Mouse (Mus musculus) v-Abl transformed pro-B cells (cell line): Measurements from ENCODE around the gene Rap1gap2.

Experiments used
- in situ Hi-C, 2 experiments: fragments of 400-800 bp; cut with MboI; formaldehyde crosslinking; loops; one replicate each; pipeline ENCODE4 v1.15.1; 2025; ENCODE audit not compliant: unreplicated experiment in 2 of 2

The Rap1gap2 gene

DNA sequence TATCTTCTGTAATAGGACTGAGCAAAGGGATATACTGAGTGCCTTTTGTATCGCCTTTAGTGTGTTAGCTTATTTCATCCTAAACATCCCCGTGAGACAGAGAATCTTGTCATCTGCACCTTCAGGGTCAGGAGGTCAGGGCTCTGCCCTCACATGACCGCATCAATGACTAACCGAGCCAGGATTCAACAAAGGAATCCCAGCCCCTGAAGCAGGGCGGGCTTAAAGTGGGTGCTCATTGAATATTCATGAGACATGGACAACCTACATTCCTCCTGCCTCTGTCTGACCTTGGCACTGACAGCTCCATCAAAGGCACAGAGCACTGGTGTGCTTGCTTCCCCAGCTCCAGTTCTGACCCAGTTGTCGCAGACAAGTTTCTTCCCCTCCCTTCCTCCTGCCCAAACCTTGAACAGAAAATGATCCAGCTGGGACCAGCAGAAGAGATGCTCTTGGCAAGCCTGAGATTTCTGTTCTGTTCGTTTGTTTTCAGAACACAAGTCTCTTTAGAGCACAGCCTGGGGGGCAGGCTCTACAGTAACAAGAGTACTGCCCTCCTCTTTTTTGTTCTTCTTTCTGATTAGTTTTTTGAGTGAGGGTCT, 61.8 kb downstream of the Rap1gap2 start:
- in situ Hi-C loops = loop anchor here in 1 of 2 experiments (25.0 kb wide), 1 partner anchor 1412 kb away; the partner anchor contains the start of gene Haspin

DNA sequence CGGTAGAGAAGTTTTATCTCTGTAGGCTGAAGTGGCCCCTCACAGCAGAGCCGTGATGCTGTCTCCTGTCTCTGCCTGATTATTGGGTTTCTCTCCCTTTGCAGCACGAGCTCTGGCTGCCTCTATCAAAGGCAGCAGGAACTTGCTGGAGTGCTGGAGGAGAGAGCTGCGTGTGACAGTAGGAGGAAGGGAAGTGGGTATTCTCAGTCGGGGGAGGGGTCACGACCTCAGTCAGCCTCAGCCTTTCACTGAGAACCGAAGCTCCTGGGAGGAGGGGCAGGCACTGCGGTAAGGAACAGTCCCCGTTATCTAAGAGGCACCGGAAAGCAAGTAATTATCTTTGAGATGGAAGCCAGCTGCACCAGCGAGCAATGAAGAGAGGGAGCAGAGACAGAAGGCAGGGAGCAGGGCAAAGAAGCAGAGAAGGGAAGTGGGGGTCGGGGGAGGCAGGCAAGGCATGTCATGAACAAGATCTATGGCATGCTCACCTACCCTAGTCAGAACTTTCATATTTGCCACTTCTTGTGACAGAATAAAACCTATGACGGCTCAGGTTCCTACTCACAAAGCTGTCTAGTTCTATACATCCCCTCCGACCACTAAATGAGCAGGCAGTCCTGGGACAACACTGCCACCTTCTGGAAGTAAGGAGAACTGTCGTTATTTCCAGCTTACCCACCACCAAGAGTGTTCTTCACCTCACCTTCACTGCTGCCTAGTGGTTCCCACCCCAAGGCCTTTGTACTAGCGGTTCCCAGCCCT, 63.6 kb downstream of the Rap1gap2 start:
- in situ Hi-C loops = loop anchor here in 1 of 2 experiments (25.0 kb wide), 1 partner anchor 1410 kb away; the partner anchor contains the start of gene Haspin

DNA sequence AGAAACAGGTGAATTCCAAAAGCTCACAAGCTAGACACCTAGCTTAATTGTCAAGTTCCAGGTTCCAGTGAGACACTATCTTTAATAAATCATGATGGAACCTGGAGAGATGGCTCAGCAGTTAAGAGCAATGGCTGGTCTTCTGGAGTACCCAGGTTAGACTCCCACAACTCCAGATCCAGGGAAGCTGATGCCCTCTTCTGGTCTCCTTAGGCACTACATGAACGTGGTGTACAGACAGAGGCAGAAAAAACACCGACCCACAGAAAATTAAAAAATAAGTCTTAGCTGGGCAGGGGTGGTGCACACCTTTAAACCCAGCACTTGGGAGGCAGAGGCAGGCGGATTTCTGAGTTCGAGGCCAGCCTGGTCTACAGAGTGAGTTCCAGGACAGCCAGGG, 64.5 kb downstream of the Rap1gap2 start:
- in situ Hi-C loops = loop anchor here in 1 of 2 experiments (25.0 kb wide), 1 partner anchor 1409 kb away; the partner anchor contains the start of gene Haspin

DNA sequence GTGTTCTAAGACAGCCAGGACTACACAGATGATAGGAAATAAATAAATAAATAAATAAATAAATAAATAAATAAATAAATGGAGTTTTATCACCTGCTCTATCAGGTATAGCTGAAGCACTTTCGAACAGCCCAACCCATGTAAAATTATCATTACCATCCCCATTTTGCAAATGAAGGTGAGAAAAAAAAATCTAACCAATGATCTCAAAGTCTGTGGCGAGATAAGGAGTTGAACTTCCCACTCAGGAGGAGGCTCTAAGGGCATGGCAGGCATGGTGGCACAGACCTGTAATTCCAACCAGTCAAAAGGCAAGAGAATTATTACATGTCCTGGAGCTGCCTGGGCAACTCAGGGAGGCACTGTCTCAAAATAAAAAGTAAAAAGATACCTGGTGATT, 65.2 kb downstream of the Rap1gap2 start:
- in situ Hi-C loops = loop anchor here in 1 of 2 experiments (25.0 kb wide), 1 partner anchor 1408 kb away; the partner anchor contains the start of gene Haspin

DNA sequence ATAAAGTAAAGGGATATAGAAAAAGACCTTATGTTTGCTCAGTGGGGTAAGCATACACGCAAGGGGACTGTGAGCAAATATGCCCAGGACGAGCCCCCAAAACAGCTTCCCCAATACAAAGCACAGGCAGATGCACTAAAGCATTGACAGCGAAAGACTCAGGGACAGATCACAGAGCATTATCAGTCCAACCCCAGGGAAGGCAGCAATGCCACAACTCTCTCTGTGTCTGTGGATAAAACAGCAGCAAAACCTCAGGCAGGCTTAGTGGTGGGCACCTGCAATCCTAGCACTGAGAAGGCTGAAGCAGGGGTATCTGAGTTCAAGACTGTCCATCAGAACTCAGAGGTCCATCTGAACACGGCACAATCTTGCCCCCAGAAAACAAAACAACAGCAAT, 73.4 kb downstream of the Rap1gap2 start:
- in situ Hi-C loops = loop anchor here (5.0 to 25.0 kb wide), 3 partner anchors 160 to 1400 kb away; partner anchors contain the start of gene Haspin (in 1 of the 2)

DNA sequence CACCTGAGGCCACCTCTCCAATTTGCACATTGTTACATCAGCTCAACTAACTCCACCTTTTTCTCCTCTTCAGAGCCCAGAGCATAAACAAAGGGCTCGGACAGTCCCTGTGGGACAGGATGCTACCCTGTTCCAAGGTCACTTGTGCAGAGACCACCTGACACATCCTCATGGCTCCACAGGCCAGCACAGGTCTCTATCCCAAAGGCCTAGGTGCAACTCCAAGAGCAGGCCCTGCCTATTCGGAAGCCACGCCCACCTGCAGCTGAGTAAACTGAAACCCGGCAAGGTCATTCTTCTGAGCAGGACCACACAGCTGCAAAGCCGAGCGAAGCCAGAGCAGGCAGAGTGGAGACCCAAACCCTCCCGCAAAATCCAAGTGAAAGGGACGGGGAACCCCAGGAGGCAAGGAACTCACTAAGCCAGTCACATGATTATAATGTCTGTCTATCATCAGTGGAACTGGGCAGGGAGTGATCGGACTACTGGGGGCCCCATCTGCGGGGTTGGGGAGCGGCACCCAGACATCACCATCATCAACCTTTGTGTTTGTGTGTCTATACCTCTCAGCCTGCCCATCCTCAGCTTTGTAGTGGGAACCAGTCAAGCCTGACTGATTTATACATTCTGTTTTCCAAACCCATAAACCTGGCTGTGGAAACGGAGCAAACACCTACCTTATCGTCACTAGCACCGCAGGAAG, 74.4 kb downstream of the Rap1gap2 start:
- in situ Hi-C loops = loop anchor here (5.0 to 25.0 kb wide), 3 partner anchors 159 to 1399 kb away; partner anchors contain the start of gene Haspin (in 1 of the 2)

DNA sequence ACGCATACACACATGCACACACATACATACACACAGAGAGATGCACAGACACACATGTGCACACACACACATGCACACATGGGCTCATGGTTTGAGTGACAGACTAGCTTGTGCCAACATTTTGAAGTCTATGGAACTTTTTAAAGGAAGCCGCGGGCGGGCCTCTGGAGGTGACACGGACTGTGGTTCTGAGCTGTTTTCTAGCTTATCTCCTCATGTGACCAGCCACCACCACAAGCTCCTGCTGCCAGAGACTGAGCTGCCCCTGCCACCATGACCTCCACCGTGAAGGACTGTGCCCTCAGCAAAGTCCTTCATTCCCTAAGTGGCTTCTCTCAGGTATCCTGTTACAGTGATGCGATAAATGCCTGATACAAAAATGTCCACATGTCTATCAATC, 76.3 kb downstream of the Rap1gap2 start:
- in situ Hi-C loops = loop anchor here (10.0 to 25.0 kb wide), 2 partner anchors 280 to 1397 kb away; partner anchors contain the start of gene Haspin (in 1 of the 2)

DNA sequence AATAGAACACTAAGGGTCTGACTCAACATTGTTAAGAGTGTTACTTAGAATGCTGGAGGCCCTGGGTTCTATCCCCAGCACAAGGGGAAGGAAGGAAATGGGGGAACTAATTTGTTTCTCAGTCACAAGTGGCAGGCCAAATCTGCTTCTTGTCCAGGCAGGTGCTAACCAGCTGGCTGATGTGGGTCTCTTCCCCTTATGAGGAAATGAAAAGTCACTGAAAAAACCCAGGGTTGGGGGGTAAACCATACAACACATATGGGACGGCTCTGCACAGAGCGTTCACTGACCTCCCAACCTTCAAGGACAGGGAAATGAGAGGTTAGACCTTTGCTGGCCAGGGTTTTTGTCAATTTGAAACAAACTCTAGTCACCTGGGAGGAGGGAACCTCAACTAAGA, 77.7 kb downstream of the Rap1gap2 start:
- in situ Hi-C loops = loop anchor here (10.0 to 25.0 kb wide), 2 partner anchors 282 to 1396 kb away; partner anchors contain the start of gene Haspin (in 1 of the 2)

DNA sequence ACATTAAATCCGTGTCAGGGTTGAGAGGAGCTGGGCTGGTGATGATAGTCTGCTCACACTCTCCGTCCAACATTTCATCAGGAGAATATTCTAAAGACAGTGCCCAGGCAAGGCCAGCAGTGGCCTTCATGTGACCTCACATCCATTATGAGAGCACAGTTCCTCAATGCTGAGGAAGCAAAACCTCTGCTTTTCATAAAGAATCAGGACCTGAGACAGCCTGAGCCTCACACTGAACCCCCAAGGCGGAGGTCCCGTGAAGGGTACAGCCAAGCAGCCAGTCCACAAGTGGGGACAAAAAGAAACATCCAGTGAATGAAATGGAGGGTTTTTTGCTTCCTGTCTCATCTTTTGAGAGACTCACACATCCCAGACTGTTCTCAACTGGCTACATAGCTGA, 78.3 kb downstream of the Rap1gap2 start:
- in situ Hi-C loops = loop anchor here (10.0 to 25.0 kb wide), 2 partner anchors 282 to 1395 kb away; partner anchors contain the start of gene Haspin (in 1 of the 2)

DNA sequence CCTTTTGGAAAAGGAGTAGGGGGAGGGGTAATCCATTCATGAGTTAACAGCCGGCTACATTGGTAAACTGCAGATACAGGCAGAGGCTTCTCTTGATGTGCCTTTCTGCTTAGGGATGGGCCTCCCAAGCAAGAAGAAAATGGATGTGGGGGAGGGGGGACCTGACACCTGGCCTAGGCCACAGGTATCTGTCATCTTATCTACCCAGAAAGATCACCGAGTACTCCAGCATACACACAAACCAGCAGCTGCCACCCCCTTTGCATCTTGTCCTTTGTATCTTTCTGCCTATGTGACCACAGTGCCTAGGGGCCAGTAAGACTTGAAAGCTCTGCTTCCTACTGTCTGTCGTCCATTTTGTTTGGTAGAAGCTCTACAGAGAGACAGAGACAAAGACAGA, 79.0 kb downstream of the Rap1gap2 start:
- in situ Hi-C loops = loop anchor here (10.0 to 25.0 kb wide), 2 partner anchors 283 to 1394 kb away; partner anchors contain the start of gene Haspin (in 1 of the 2)

DNA sequence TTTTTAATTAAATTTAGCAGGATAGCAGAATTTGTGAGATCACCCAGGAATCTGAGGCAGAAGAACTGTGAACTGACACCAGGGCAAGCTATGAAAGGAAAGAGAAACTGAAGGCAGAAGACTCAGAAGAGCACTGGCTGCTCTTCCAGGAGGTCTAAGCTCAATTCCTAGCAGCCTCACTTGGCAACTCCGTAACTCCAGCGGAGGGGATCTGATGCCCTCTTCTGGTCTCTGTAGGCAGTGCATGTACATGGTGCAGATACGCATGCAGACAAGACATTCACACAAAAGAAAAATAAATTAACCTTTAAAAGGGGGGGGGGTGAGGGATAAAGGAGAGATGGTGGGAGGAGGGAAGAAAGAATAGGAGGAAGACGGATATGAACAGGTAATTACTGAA, 80.9 kb downstream of the Rap1gap2 start:
- in situ Hi-C loops = loop anchor here (10.0 to 25.0 kb wide), 3 partner anchors 125 to 1393 kb away; partner anchors contain the start of gene Haspin (in 1 of the 2)

DNA sequence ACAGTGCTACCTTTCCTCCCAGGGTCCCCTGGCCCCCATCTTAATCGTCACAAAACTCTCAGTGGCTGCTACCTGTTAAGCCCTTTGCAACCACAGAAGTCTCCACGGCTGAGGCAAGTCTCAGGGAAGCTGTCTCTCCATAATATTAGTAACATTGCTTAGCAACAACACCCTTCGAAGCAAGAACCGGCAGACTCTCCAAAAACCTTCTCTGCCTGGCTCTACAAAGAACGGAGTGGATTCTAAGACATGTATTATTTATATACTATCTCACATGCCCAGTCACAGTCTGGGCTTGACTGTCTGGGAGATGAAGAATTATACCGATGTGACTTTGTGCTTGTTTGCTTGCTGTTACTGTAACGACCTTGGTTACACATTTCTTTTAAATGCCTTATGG, 83.2 kb downstream of the Rap1gap2 start:
- in situ Hi-C loops = loop anchor here (10.0 to 25.0 kb wide), 2 partner anchors 123 to 1390 kb away; partner anchors contain the start of gene Haspin (in 1 of the 2)

DNA sequence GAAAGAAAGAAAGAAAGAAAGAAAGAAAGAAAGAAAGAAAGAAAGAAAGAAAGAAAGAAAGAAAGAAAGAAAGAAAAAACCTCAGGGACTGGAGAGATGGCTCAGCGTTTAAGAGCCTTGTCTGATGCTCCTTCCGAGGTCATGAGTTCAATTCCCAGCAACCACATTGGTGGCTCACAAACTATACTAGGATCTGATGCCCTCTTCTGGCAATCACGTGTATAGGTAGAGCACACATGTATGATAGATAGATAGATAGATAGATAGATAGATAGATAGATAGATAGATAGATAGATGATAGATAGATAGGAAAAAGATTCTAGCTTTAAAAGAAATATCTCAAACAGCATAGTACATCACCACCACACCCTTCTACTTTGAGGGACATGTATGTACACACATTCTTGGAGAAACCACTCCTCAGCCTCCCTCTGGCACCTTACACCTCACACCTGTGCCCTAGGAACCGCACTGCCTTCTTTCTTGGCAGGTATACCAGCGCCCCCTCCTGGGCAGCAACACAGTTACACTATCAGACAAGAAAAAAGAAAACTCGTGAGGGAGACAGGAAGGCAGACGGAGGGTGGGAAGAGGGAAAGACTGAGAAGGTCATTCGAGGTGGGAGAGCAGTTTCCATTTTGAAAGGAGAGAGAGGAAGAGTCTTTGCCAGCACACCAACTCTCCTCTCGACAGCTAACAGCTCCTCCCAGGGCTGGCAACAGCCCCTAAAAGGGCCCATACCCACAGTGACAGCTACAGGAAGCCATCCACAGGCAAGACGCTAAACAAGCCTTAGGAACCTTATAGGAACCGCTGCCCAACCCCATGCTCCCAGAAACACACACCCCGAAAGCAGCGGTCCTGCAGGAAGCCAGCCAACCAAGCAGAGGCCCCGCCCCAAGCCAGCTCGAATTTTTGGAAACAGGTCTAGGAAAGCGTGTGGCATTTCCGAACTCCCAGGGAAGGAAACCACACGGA, 84.2 kb downstream of the Rap1gap2 start:
- in situ Hi-C loops = loop anchor here (10.0 to 25.0 kb wide), 2 partner anchors 122 to 1389 kb away; partner anchors contain the start of gene Haspin (in 1 of the 2)

DNA sequence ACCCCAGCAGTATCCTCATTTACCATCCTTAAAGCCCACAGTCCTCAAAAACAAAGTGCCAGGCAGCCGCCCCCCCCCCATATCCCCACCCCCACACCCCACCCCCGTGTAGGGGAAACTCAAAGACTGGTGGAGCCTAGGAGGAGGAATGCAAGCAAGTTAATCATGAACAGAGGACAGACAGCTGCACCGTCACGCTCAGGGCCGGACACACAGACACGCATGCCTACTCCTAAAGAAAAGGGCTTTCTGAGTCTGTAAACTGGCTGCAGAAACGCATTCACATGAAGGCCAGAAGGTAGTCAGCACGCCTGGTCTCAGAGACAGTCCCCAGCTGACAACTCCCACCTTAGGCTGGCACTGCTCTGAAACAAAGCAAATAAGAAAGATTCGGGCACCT, 85.1 kb downstream of the Rap1gap2 start:
- in situ Hi-C loops = loop anchor here (10.0 to 25.0 kb wide), 2 partner anchors 121 to 1388 kb away; partner anchors contain the start of gene Haspin (in 1 of the 2)

DNA sequence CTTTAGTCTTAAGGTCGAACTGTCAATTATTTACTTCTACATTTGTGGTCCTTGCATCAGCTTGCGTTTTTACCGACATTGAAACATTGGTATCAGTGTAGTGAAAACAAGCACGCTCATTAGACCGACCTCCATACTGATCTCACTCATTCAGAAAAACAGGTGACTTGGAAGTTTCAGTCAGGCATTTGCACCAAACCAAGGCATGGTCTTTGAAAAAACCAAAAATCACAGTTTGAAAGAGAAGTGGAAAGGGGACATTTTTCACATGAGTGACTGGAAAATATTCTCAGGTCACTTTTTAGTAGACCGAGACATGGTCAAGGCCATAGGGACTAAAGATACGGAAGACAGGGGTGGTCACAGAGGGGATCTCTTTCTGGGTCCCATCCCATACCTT, 85.5 kb downstream of the Rap1gap2 start:
- in situ Hi-C loops = loop anchor here (10.0 to 25.0 kb wide), 2 partner anchors 120 to 1388 kb away; partner anchors contain the start of gene Haspin (in 1 of the 2)

DNA sequence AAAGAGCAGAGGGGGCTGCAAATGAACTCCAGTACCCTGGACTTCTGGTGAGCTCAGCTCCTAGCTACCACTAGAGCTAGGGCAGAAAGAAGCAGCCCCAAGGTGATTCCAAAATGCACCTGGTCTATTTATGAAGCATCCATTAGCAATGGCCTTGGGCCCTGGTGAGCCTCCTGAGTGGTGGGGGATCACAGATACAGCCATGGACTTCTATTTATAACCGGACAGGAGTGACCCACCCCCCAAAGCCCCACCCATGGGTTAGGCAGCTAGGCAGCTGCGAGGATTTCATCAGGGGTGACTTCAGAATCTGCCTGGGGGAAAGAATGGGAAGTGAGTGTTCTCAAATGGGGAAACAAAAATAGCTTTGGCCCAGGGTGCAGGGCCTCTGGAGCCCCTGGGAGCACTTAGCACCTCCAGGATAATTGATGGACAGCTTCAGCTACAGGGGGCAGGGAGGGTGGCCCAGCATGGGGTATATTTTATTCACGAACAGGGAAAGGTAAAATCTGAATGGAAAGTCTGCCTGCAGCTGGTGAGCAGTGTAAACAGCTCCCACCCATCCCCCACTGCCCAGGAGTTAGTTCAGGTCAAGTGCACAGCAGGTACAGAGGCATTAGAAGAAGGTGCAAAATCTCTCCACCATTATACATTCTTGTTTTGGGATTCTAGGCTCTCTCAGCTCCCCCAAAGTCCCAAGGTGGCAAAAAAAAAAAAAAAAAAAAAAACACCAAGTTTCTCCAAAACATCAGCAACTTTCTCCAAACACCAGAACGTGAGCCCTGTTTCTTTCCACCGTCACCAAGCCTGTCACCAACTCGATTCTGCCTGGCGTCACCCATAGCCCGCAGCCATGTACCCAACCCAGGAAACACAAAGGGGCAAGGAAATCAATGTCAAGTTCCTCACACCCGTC, 86.4 kb downstream of the Rap1gap2 start:
- in situ Hi-C loops = loop anchor here in 1 of 2 experiments (10.0 kb wide), 1 partner anchor 120 kb away; no protein-coding TSS in a partner anchor

DNA sequence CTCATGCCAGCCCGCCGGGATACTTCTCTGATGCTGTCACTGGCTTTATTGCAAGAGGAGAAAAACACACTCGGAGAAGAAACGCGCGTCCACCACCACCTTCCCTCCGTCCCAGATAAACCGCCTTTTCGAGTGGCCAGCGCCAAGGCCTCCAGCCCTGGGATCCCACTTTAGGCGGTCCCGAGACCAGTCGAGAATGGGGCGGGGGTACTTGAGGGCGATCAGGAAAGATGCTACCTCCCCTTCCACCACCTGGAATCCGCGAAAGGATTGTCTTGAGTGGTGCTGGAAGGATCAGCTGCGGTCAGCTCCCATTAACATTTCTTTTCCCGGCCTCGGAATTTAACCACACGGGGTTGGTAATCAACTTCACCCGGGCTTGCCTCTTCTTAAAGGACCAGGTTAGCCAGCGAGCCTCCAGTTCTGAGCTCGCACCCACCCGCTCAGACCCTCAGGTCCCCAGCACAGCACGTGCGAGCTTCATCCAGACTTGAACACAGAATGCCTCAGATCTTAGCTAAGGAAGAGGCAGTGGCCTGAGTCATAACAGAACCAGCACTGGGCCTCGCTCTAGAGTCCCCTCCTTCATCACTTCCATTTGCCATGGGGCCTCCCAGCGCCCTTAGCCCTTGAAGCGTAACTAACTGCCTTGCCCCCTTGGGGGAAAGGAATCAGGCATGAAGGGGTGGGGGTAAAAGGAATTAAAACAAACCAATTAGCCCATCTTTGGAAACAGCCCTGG, 87.3 kb downstream of the Rap1gap2 start:
- in situ Hi-C loops = loop anchor here in 1 of 2 experiments (10.0 kb wide), 1 partner anchor 119 kb away; no protein-coding TSS in a partner anchor
